Mouse (Mus musculus) forebrain, embryonic 14.5 days (tissue): ENCODE data around the gene Ppp6r3. TPM values are rescaled to one million over a fixed set of nuclear protein-coding genes. Genes with fewer than 3 reads are reported as not detected.

Source experiments
- ATAC-seq: fragments of 200-750 bp; cut with Nextera tagmentation; 2 replicates; pipeline ENCODE4 v1.8.0; 2017; ENCODE audit warnings: mild to moderate bottlenecking, moderate library complexity
- DNase-seq: peaks from one replicate; pipeline ENCODE4 v3.0.0-alpha.2; 2015; ENCODE audit warnings: low spot score
- H3K27ac ChIP-seq: fragments of 300-500 bp; sonication (generic); 2 replicates; pipeline ENCODE4 v1.5.1; 2014; ENCODE audit warnings: low read depth, mild to moderate bottlenecking, control low read depth, low read length, moderate library complexity
- H3K27me3 ChIP-seq: fragments of 300-500 bp; sonication (generic); replicated peaks from 2 replicates; pipeline ENCODE4 v1.6.1; 2014; ENCODE audit warnings: low read length, control low read depth, mixed read lengths; ENCODE audit not compliant: control insufficient read depth, insufficient read depth
- H3K36me3 ChIP-seq: fragments of 300-500 bp; sonication (generic); 2 replicates; pipeline ENCODE4 v1.6.1; 2014; ENCODE audit warnings: low read length, control low read depth; ENCODE audit not compliant: control insufficient read depth, insufficient read depth
- H3K4me1 ChIP-seq: fragments of 300-500 bp; sonication (generic); 2 replicates; pipeline ENCODE4 v1.6.1; 2014; ENCODE audit warnings: antibody characterized with exemption, low read length, control low read depth; ENCODE audit not compliant: control insufficient read depth, insufficient read depth
- H3K4me2 ChIP-seq: fragments of 300-500 bp; sonication (generic); 2 replicates; pipeline ENCODE4 v1.6.1; 2014; ENCODE audit warnings: mild to moderate bottlenecking, control low read depth, low read length
- H3K4me3 ChIP-seq: fragments of 300-500 bp; sonication (generic); 2 replicates; pipeline ENCODE4 v1.5.1; 2014; ENCODE audit warnings: low read depth, low read length, control low read depth
- H3K9ac ChIP-seq: fragments of 300-500 bp; sonication (generic); 2 replicates; pipeline ENCODE4 v1.6.1; 2014; ENCODE audit warnings: mild to moderate bottlenecking, low read length, control low read depth, moderate library complexity
- H3K9me3 ChIP-seq: fragments of 300-500 bp; sonication (generic); replicated peaks from 2 replicates; pipeline ENCODE4 v1.6.1; 2016; ENCODE audit warnings: low read length, control low read depth, mixed read lengths; ENCODE audit not compliant: control insufficient read depth
- WGBS: fragments of 180-500 bp; shearing (Covaris S2); extraction: QIAGEN DNeasy Blood & Tissue Kit; methylation state at CpG from one replicate; pipeline ENCODE4 v1.1.7; 2014; 5-methylcytosine and 5-hydroxymethylcytosine counted together
- polyA plus RNA-seq: library from polyadenylated mRNA; unstranded; fragments of >200 nt; fragmentation: Nextera tagmentation; extraction: Ambion mirVana; gene quantifications from 2 replicates; pipeline ENCODE4 v1.2.1, GENCODE M21; 2014

The Ppp6r3 gene
- polyA plus RNA-seq, 1 experiment from 2014 or later = 59.9 TPM

- 95% methylated on average over 6 of the region's 6 CpGs for WGBS
- H3K4me1 ChIP-seq = no peaks in the 10 kb centered on the region
- H3K27me3 ChIP-seq = no peaks in the 10 kb centered on the region
- no peak for DNase-seq
- H3K9ac ChIP-seq = no peak overlapping the region
- no peaks in the 10 kb centered on the region for H3K9me3 ChIP-seq
- no peak overlapping the region for H3K27ac ChIP-seq
- ATAC-seq = no peak
- H3K4me2 ChIP-seq = no peak overlapping the region
- H3K4me3 ChIP-seq = no peak overlapping the region
- peaks cover 98% of the 10 kb centered on the region for H3K36me3 ChIP-seq
Measured at GRCm38 (mm10) chr19:3458331-3459099, 117.0 kb downstream of the Ppp6r3 start.

DNA sequence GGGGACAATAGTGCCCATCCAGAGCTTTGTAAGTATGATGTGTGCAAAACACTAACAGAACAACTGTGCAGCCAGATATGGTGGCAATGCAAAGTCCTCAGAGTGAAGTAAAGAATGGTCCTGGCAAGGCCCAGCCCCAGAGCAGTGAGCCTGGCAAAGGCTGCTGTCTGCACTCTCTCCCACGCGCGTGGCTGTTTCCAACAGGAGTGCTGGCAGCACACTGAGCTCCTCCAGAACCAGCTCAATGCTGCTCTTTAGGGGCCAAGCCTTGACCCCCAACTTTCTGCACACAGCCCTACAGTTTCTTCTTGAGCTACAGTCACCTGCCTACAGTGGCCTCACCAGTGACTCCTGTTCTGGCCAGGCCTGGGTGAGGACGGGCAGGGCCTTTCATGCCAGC, 117.8 kb downstream of the Ppp6r3 start:
- Histone ChIP-seq H3K27ac (no peak overlapping the region), H3K27me3 (no peaks in the 10 kb centered on the region), H3K9ac (no peak overlapping the region), H3K4me3 (no peak overlapping the region), H3K4me1 (no peaks in the 10 kb centered on the region), H3K9me3 (no peaks in the 10 kb centered on the region), H3K36me3 (peaks cover 95% of the 10 kb centered on the region), H3K4me2 (no peak overlapping the region)
- WGBS = 92% methylated on average over 4 of the region's 4 CpGs
- ATAC-seq = no peak
- no peak for DNase-seq

DNA sequence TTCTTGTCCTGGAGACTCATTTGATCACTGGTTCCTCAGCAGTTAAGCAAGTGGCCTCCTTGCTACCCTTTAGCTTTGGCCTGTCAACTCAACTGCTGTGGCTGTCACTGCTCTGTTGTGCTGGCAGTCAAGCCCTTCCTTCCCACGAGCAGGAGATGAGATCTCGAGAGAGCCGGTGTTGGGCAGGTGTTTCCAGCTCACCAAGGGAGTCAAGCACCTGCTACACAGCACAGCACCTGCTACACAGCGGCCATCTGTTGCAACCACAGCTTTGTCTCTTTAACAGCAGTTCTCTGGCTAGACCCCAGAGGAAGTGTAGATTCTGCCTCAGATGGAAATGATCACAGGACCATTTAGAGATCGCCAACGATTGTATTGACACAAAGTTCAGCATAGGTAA, 123.9 kb downstream of the Ppp6r3 start:
- H3K36me3 ChIP-seq = peaks cover 34% of the 10 kb centered on the region
- H3K4me2 ChIP-seq = no peak overlapping the region
- no peak overlapping the region for H3K4me3 ChIP-seq
- H3K9me3 ChIP-seq = no peaks in the 10 kb centered on the region
- ATAC-seq (peak; percentile 45), DNase-seq (peak; percentile 27)
- WGBS = 61% methylated on average over 6 of the region's 6 CpGs
- H3K4me1 ChIP-seq = no peaks in the 10 kb centered on the region
- H3K9ac ChIP-seq = no peak overlapping the region
- H3K27me3 ChIP-seq = no peaks in the 10 kb centered on the region
- no peak overlapping the region for H3K27ac ChIP-seq

- peak; percentile 96 for DNase-seq
- Histone ChIP-seq H3K4me3 (no peak overlapping the region), H3K27me3 (no peaks in the 10 kb centered on the region), H3K4me1 (no peaks in the 10 kb centered on the region), H3K9me3 (no peaks in the 10 kb centered on the region), H3K27ac (no peak overlapping the region), H3K36me3 (peaks cover 30% of the 10 kb centered on the region), H3K4me2 (no peak overlapping the region), H3K9ac (no peak overlapping the region)
- peak; percentile 83 for ATAC-seq
- WGBS = 18% methylated on average over 6 of the region's 6 CpGs
Measured at GRCm38 (mm10) chr19:3451170-3451569, 124.4 kb downstream of the Ppp6r3 start.

DNA sequence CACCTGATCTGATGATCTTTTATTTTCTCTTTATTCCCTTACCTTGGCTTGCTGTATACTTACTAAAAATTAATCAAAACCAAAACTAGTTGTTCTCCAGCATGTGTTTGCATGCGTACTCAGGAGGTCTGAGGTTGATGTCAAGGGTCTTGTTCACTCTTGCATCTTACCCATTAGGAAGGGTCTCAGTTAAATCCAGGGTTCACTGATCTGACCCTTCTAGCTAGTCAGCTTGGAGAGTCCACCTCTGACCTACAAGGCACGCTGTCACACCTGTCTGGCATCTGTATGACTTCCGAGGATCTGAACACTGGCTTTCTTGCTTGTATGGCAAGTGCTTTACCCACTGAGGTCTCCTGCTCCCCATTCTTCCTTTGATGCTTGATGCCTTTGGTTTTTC, 124.8 kb downstream of the Ppp6r3 start:
- no peaks in the 10 kb centered on the region for H3K4me1 ChIP-seq
- 0 out of 2 replicates have a peak, but pooled peaks have one; percentile 1 for ATAC-seq
- H3K4me2 ChIP-seq = no peak overlapping the region
- no peaks in the 10 kb centered on the region for H3K9me3 ChIP-seq
- H3K27me3 ChIP-seq = no peaks in the 10 kb centered on the region
- no peak for DNase-seq
- H3K9ac ChIP-seq = no peak overlapping the region
- no peak overlapping the region for H3K4me3 ChIP-seq
- H3K27ac ChIP-seq = no peak overlapping the region
- WGBS = 93% methylated on average over 3 of the region's 3 CpGs
- H3K36me3 ChIP-seq = peaks cover 25% of the 10 kb centered on the region

GRCm38 (mm10) chr19:3449248-3449647, 126.3 kb downstream of the Ppp6r3 start:
- WGBS = 69% methylated on average over 3 of the region's 3 CpGs
- Histone ChIP-seq H3K4me1 (no peaks in the 10 kb centered on the region), H3K9ac (no peak overlapping the region)

DNA sequence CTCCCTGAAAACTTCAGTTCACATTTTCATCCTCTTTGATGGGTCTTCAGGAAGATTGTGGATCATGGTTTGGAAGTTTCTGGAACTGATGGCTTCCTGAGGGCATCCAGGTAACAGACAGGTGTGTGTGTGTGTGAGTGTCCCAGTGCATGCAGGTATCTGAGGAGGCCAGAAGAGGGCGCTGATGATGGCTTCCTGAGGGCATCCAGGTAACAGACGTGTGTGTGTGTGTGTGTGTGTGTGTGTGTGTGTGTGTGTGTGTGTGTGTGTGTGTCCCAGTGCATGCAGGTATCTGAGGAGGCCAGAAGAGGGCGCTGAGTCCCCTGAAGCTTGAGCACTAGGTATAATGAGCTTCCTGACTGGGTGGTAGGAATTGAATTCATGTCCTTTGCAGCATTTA, 128.2 kb downstream of the Ppp6r3 start:
- no peak overlapping the region for H3K27ac ChIP-seq
- no peak overlapping the region for H3K4me3 ChIP-seq
- H3K4me2 ChIP-seq = no peak overlapping the region
- H3K4me1 ChIP-seq = no peaks in the 10 kb centered on the region
- ATAC-seq = no peak
- H3K9me3 ChIP-seq = no peaks in the 10 kb centered on the region
- H3K27me3 ChIP-seq = no peaks in the 10 kb centered on the region
- no peak overlapping the region for H3K9ac ChIP-seq
- DNase-seq = no peak
- H3K36me3 ChIP-seq = no peaks in the 10 kb centered on the region
- 77% methylated on average over 3 of the region's 3 CpGs for WGBS

More at GRCm38 (mm10) chr19:3449248-3449647, 126.3 kb downstream of the Ppp6r3 start:
- Histone ChIP-seq H3K9me3 (no peaks in the 10 kb centered on the region), H3K27me3 (no peaks in the 10 kb centered on the region), H3K36me3 (peaks cover 11% of the 10 kb centered on the region), H3K4me3 (no peak overlapping the region), H3K4me2 (no peak overlapping the region), H3K27ac (no peak overlapping the region)
- DNase-seq = no peak
- ATAC-seq = no peak

DNA sequence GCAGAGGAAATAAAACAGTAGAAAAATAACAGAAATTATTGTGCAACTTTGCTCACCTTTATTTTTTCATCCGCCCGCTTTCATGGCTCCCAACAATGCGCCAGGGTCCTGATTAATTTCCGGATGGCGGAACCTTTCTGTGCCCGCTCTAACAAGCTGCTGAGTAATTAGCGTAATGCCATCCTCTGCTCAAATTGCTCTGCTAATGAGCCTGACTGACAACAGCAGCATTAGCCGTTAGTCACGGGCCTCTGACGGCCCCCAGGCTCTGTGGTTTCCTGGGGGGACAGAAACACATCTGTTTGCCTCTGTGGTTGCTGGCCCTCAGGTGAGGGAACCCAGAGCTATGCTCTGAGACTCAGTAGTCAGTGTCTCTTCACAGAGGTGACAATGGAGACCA, 134.5 kb downstream of the Ppp6r3 start:
- peak overlapping the region; percentile 31 for H3K4me2 ChIP-seq
- peaks cover 2% of the 10 kb centered on the region; the same call in 1 of the 2 replicates for H3K27me3 ChIP-seq
- 0 out of 2 replicates have a peak overlapping the region, but pooled peaks have one; percentile 13 for H3K9ac ChIP-seq
- H3K4me3 ChIP-seq = no peak overlapping the region
- no peaks in the 10 kb centered on the region for H3K36me3 ChIP-seq
- peak; percentile 74 for DNase-seq
- peaks cover 8% of the 10 kb centered on the region for H3K4me1 ChIP-seq
- no peak overlapping the region for H3K27ac ChIP-seq
- 9% methylated on average over 10 of the region's 10 CpGs for WGBS
- no peaks in the 10 kb centered on the region for H3K9me3 ChIP-seq
- ATAC-seq = peak; percentile 77

- Histone ChIP-seq H3K9ac (0 out of 2 replicates have a peak overlapping the region, but pooled peaks have one; percentile 13), H3K4me3 (no peak overlapping the region), H3K27ac (no peak overlapping the region; the same call in 1 of the 2 replicates), H3K4me2 (peak overlapping the region; percentile 31), H3K27me3 (peaks cover 2% of the 10 kb centered on the region; the same call in 1 of the 2 replicates), H3K36me3 (no peaks in the 10 kb centered on the region), H3K9me3 (no peaks in the 10 kb centered on the region), H3K4me1 (peaks cover 8% of the 10 kb centered on the region)
- WGBS = 10% methylated on average over 5 of the region's 5 CpGs
- ATAC-seq (peak; percentile 60), DNase-seq (no peak)
Measured at GRCm38 (mm10) chr19:3440667-3441066, 134.9 kb downstream of the Ppp6r3 start.
